Mouse (Mus musculus) telencephalon, adult 2 months (tissue): Measurements from ENCODE around the gene Cacna1d.
A peak's percentile ranks its signal among the peaks of the same experiment; 100 is the strongest.

Experiments
- DNase-seq: peaks from one replicate; pipeline ENCODE4 v3.0.0-alpha.2; 2011; ENCODE audit warnings: low read depth, low spot score

Cacna1d gene

DNA sequence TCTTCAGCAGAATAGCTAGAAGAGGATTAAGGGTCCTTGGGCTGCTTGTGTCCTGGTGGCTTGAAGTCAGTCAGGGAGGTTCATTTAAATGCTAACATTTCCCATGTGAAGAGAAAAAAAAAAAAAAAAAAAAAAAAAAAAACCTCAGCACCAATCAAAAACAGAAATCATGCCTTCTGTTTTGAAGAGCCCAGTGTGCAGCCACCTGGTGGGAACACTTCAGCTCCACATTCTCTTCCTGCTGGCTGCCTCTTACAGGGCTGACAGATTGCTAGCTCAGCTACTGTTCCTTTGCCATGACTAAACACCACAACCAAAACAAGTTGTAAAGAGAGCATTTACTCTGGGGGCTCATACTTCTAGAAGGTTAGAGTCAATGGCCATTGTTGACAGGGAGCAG is 283.1 kb downstream of the Cacna1d start:
- DNase-seq = no peak

DNA sequence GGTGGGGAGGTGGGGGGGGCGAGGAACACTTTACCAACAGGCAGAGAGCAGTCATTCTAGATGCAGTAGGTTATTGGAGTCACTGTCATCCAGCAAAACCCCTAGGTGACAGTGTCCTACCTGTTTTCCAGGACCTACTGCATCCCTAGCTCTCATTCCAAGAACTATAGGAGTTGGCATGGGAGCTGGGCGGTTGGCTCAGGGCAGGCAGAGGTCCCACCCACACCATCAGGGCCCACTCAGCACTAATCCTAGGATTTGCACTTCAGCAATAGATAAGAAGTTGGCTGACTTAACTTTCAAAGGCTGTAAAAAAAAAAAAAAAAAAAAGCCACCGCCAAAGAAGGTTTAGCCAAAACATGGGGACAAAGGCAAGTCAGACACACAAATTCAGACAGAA is 285.4 kb downstream of the Cacna1d start:
- DNase-seq = no peak

DNA sequence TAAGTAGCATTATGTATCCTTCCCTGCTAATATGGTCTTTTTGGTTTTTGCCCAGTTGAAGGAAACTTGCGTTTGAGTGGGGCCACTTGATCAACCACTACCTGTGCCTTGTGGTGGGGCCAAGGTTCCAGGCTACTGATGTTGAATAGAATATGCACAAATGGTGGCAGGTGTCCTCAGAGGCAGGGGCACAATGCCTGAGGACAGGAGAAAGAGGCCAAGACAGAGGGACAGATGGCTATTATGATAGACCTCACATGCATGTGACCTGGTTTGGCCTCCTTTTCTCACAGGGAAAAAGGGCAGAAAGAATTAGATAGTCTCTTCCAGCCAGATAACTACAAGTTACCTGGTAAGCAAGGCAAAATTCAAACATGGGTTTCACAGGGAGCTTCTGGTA is 286.7 kb downstream of the Cacna1d start:
- DNase-seq = no peak

DNA sequence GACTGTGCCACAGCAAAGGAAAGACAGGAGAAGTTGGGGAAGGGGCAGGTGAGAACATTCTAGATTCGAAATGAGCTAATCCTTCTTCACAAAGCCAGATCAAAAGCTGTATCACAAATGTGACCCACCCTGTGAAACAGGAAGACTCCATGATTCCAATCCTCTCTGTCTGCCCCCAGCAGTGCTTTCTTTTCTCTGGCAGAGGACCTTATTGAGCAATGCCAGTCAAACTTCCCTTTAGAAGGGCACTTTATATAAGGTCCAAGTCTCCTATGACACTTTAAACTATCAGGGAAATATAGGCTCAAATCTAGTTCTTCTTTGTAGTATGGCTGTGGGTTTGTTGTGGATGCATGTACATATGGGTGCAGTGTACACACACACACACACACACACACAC is 290.9 kb downstream of the Cacna1d start:
- no peak for DNase-seq

DNA sequence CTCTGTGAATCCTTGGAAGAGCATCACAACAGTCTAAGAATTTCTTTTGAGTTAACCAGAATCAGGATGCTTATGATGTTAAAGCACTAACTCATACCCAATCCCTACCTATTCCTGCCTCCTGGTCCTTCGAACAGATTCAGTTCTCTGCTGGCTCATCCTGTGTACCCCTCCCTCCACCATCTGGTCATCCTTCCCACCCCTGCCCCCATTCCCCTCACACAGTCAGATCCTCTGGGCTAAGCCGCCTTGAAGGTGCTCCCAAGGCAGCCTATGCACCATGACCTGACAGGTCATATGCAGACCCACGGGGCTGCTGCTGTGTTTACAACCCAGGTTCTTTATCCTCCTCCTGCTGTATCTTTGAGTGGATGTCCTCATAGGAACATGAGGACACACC is 292.4 kb downstream of the Cacna1d start:
- DNase-seq = no peak

DNA sequence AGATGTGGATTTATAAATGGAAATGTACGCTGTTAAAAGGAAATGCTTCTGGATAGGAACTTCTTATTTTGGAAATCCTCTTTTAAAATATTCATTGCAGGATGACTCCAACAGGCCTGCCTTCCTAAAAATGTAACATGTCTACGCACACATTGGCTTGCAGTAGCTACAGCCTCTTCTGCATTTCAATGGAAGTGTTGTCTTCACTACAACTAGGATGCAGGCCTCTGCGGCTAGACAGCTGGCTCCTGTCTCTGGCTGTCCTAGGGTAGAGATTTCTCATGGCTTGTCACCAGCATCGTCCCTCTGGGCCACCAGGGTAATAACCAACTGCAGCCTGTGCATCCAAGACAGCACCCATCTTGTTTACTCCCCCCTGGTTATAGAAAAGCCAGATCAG is 293.1 kb downstream of the Cacna1d start:
- no peak for DNase-seq

DNA sequence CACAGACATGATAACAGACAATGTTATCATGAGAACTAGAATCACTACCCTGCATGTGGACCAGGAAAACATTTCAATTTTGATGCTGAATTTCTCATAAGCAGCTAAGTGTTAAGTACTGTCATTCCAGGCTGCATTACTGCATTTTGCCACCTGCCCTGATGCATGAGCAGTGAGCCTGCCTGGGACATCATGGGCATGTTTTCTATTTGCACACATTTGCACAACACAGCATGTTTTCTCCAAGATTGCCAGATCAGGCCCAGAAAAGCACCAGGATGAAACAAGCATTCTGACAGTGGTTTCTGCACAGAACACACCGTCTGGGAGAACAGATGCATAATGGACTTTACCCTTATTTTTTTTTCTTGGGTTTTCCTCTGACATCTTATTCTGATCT is 294.3 kb downstream of the Cacna1d start:
- DNase-seq = no peak

DNA sequence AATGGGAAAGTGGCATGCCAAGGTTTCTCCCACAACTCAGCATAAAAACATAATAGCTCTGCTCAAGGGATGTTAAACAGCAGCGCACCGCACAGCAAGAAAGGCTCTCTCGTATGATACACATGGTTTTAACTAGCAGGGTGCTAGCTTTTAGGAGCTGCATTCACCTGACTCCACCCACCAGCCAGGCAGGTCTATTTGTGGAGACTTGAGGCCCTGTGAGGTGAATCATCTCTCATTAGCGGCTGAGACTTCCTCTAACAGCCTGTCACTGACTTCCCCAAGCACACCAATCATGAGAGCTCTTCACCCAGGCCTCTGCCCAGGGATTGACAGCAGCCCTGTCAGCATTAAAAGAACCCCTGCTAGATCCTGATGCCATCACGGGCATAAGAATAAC is 295.0 kb downstream of the Cacna1d start:
- peak; percentile 64 for DNase-seq

DNA sequence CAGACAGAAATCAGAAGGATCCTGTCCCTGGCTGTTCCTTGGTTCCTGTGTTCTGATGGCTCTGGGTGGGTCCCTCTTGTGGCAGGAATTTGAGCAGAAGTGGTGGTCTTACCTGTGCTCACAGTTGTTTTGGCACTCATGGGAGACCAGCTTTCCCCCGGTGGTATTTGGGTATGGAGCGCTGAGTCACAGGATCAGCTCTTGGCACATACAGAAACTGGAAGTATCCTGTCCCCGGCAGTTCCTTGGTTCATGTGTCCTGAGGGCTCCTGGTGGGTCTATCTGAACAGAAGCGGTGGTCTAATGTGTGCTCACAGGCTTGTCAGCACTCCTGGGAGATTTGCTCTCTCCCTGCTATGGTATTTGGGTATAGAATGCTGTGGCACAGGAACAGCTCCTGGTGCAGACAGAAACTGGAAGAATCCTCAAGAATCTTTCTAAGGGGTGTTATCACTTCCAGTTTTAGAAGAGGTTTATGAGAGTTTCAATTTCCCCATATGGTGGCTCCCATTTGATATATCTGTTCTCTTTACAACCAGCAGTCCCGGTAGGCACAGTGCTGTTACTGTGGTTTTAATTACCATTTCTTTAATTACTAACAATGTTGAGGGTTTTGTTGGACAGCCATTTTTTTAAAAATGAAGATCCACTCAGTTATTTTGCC is 300.8 kb downstream of the Cacna1d start:
- no peak for DNase-seq

DNA sequence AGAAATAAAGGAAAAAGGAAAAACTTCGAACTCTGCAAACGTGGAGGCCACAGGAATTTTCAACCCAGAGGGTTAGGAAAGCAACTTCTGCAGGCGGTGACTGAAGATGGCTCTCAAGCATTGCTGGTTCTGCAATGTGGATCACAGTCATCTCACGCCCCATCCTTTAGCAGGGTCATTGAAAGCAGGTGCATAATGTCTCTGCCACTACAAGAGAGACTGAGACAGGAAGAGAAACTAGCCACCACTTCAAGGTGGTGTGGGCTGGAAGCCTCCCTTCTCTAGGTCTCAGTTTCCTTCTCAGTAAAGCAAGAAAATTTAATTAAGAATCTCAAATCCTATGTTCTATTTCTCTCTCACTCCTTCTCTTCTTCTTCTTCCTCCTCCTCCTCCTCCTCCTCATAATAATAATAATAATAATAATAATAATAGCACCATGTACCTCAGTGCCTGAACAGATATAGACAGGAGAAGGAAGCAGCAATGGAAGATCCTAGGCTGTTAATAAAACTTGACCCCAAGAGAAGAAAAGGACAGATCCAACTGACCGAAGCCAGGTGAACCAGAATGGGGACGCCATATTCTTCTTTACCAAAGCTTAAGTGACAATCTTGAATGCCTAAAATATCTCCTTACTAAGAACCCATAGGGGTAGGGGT is 305.5 kb downstream of the Cacna1d start:
- no peak for DNase-seq

DNA sequence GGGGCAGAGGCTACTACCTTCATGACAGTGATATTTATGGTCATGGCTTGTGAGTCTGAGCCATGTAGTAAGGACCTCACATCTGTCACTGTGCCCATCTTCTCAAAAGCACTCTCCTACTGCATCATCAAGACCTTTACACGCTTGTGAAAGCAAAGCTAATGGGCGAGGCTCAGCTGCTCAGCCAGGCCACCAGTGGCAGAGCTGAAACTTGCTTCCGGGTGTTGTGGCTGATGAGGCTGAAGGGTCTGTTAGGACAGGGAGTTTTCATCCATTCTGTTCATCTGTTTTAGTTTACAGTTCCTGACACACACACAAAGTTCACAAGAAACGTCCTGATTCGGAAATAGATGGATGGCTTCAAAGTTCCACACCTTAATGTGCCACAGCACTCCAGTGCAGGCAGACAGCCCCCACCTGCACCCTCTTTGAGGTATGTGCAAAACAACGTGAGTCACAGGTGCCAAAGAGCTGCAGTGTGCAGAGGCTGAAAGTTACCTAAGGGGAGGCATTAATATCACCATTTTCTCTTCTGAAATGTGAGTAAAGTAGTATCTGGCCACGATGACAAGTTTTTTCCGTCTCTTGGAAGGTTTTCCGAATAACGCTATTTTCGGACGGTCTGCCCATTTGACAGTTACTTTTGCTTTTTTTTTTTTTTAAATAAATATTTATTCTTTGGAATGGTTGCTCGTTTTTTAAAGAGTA is 306.7 kb downstream of the Cacna1d start:
- DNase-seq = no peak

DNA sequence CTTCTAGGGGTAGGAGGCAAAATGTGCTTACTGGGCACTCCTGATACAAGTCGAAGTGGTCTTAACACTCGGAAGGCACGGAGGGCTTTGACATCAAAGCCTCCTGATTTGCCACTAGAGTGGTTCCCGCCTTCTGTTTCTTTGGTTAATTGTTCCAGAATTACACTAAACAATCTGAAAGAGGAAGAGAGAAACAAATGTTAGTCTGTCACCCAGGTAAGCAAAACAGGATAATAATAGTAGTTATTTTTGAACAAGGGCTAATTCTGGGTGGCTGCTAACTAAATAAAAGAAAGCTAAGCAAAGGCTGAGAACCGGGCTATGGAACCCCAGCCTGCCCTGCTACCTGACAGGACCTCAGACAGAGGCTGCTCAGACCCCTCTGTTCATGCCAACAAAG is 307.2 kb downstream of the Cacna1d start:
- DNase-seq = no peak

DNA sequence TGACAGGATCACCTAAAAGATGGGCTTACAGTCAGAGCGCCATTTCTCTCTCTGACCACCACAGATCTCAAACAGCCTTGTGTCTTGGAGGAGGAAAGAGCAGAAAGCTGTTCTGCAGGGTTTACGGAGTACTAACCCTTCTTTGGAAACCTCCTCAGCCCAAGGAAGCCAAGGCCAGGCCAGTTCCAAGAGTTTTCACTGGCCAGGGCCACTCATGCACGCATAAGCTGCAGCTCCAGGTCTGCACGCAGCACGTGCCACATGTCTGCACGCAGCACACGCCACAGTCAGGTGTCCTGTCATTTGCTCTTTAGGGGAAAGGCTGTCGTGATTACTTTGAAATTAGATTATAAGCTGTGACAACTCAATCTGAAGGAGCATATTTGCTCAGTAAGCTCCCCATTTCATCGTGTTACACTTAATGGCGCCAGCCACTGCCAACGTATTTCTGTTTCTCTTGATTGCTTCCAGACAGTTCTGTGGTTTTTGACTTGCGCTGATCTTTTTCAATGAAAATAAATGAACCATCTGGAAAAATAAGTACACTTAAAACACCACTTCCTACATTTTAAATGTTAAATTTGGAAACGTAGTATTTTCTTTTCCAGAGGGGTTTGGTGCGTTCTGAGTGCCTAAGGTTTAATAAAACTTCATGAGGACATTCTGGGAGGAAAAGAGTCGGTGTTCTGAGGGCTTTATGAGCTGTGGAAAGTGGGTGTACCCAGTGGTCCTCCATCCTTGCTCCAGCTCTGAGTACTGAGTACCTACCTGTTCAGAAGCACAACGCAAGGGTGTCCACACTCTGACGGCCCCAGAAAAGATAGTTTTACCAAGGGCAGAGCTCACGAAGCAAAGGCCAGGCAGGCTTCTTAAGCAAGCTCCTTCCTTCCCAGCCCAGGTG is 308.4 kb downstream of the Cacna1d start:
- no peak for DNase-seq

DNA sequence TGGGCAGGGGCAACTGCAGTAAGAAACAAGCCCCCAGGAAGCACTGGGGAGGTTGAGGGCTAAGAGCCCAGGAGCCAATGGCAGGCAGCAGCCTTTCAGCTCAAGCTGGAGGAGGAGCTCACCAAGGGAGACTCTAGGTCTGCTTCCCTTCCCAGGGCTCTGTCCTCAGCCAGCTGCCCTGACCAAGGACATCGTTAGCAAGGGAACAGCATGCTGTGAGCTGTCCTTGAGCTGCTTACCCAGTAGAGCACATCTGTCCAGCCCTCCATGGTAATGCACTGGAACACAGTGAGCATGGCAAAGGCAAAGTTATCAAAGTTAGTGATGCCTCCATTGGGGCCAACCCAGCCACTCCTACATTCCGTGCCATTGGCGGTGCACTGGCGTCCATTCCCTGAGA is 312.9 kb downstream of the Cacna1d start:
- DNase-seq = no peak

DNA sequence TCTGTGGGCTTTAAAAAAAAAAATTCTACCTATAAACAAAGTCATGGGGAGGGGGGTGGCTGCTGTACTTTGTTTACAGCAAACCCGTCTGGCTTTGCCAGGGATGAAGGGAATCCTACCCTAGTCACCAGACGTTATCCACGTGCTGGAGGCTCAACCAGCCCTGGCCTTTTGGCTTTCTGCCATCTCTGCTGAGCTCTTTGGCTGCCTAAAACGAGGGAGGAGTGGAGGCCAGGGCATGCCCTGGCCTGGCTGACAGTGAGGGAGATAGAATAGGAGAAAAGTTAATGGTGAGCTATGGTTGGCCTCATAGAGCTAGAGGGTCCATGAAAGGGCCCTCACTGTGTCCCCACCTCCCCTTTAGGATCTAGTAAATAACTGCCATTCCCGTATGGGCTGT is 313.4 kb downstream of the Cacna1d start:
- DNase-seq = no peak

DNA sequence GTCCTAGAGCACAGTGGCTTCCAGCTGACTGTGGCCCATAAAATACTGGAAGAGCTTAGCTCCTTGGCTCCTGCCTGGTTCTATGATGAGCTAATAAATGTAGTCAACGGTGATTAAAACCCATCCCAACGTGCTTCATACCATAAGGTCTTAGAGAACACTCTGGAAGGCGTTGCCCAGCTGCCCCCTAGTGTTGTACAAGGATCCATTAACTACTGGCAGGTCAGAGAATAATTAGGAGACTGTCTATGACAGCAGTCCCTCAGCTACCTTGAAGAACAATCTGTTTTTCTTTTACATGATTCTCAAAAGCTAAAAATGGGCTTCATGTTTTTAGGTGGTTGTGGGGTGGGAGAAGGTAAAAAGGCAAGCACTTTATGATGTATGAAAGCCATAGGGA is 315.9 kb downstream of the Cacna1d start:
- DNase-seq = no peak

DNA sequence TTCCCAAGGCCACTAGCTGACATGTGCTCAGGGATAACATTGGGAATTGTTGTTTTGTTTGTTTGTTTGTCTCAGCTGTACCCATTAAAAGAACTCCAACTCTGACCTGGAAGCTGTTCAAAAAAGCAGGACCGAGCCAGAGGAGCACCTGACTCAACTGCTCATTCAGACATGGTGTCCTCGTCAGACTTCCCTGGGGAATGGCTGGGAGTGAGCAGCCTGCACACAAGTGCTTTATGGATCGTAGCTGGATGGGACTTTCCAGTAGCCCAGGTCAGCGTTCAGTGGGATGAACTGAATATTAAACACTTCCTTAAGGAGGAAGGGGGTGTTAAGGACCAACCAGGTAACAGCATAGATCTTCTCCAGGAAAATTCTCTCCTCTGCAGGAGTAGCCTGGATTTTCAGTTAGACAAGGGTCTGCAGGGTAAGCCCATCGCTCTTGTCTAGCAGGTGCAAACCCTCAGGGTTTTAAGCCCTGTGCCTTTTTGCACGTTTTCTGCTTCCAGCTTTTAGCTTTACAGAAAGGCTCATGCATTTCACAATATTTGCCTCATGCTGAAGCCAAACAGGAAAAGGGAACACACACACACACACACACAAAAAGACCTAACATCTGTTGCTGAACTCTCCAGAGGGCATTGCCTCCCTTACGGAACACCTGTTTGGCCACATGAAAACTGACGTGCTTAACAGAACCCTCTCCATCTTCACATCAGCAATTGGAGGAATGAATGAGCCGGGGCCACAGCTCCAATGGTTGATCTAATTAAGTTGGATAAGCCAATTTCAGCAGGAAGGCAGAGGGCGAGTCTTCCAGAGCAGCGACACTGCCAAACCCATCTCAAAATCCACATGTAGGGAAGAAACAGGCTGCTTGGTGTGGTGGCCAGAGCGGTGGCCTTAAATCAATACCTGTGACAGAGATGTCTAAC is 318.2 kb downstream of the Cacna1d start:
- DNase-seq = no peak

DNA sequence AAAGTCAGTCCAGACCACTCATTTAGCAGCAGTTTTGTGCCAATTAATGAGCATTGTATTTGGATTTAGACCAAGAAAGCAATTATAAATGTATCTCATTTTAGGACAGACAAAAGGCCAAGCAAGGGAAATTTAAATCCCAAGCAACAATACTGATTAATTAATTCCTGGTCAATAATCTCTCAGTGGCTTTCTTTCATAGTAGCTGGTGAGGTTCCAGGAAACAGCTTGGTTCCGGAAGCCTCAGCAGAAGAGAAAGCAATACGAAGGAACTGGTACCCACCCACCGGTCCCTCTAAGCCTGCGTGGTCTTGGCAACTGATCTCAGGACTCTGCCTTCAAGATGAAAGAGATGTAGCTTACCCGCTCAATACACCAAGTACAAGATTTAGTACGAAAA is 319.7 kb downstream of the Cacna1d start:
- DNase-seq = no peak

DNA sequence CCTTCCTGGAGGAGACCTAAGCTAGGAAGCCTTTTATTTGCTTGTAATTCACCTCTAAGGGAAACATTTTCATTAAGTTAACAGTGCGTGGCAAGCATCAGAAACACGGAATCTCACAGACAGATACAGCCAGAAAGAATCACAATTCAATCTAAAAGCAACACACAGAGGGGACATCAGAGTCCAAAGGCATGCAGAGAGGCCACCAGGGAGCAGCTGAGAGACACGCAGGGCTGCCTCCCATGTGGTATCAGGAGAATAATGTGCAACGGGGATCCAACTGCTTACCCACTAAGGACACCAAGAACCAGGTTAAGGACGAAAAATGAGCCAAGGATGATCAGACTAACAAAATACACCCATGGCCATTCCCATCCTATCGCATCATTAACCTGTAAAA is 320.2 kb downstream of the Cacna1d start:
- no peak for DNase-seq

DNA sequence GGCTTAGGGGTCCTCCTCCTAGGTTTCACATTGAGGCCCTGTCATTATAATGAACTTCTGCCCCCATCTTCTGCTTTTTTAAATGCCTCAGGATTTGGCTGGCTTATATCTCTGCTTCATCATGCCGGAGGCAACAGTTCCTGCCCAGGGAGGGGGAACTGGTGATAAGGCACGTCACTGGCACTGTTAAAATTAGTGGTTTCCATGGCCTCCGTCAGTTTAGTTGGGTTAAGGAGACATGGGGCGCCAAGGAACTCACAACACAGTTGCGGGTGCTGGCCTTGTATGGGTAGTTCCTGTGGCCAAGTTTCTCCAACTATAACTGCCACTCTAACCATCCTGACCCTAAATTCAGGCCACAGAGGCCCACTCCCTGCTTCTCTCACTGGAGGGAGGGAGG is 321.8 kb downstream of the Cacna1d start:
- DNase-seq = no peak

DNA sequence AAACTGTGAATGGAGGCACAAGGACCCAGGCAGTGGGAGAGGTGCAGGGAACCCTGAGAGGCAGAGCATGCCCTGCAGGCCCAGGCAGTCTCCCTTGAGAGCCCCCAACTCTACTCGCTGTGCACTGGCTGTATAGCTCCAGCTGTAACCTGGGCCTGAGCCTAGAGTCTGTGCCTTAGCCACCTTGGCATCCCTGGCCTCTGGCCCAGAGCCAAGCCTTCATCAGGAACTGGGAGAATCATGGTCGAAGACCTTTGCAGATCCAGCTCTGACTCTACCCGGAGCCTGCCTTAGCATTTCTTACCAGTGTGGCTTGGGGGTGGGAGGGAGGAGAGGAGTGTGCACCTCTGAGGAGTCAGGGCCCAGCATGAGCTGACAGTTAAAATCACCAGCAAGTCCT is 322.4 kb downstream of the Cacna1d start:
- no peak for DNase-seq
